Mouse (Mus musculus) stomach, embryonic 14.5 days (tissue): ENCODE data around the gene Itgbl1. TPM values are rescaled to one million over a fixed set of nuclear protein-coding genes. Genes with fewer than 3 reads are reported as not detected.
"Not testable (repeated sequence)": the region's sequence is repeated elsewhere in the genome, so short reads cannot be mapped to it uniquely, and the experiment has no call there.

Experiments
- ATAC-seq: fragments of 200-750 bp; cut with Nextera tagmentation; 2 replicates; pipeline ENCODE4 v1.8.0; 2017; ENCODE audit warnings: low read depth, moderate TSS enrichment; ENCODE audit not compliant: insufficient number of reproducible peaks, insufficient read depth, low FRiP score
- H3K27ac ChIP-seq: fragments of 300-500 bp; sonication (generic); 2 replicates; pipeline ENCODE4 v1.5.1; 2014; ENCODE audit warnings: mild to moderate bottlenecking, low read length, moderate library complexity, mixed read lengths
- H3K27me3 ChIP-seq: fragments of 300-500 bp; sonication (generic); 2 replicates; pipeline ENCODE4 v1.6.1; 2014; ENCODE audit warnings: low read length, control low read depth, mixed read lengths; ENCODE audit not compliant: control insufficient read depth, insufficient read depth
- H3K36me3 ChIP-seq: fragments of 300-500 bp; sonication (generic); 2 replicates; pipeline ENCODE4 v1.6.1; 2014; ENCODE audit warnings: mild to moderate bottlenecking, control low read depth, low read length, moderate library complexity, mixed read lengths; ENCODE audit not compliant: control insufficient read depth, insufficient read depth
- H3K4me1 ChIP-seq: fragments of 300-500 bp; sonication (generic); 2 replicates; pipeline ENCODE4 v1.6.1; 2014; ENCODE audit warnings: low read length, control low read depth, mixed read lengths; ENCODE audit not compliant: control insufficient read depth, insufficient read depth
- H3K4me2 ChIP-seq: fragments of 300-500 bp; sonication (generic); replicated peaks from 2 replicates; pipeline ENCODE4 v1.6.1; 2014; ENCODE audit warnings: low read depth, low read length, control low read depth
- H3K4me3 ChIP-seq: fragments of 300-500 bp; sonication (generic); 2 replicates; pipeline ENCODE4 v1.5.1; 2014; ENCODE audit warnings: low read depth, low read length, control low read depth
- H3K9ac ChIP-seq: fragments of 300-500 bp; sonication (generic); replicated peaks from 2 replicates; pipeline ENCODE4 v1.6.1; 2014; ENCODE audit warnings: low read depth, mild to moderate bottlenecking, control low read depth, low read length, moderate library complexity, mixed read lengths
- H3K9me3 ChIP-seq: fragments of 300-500 bp; sonication (generic); 2 replicates; pipeline ENCODE4 v1.6.1; 2016; ENCODE audit warnings: low read depth, low read length, control low read depth; ENCODE audit not compliant: control insufficient read depth
- WGBS: fragments of 180-500 bp; shearing (Covaris S2); extraction: QIAGEN DNeasy Blood & Tissue Kit; methylation state at CpG from one replicate; pipeline ENCODE4 v1.1.7; 2014; 5-methylcytosine and 5-hydroxymethylcytosine counted together
- polyA plus RNA-seq: library from polyadenylated mRNA; unstranded; fragments of >200 nt; fragmentation: Nextera tagmentation; extraction: Ambion mirVana; gene quantifications from 2 replicates; pipeline ENCODE4 v1.2.1, GENCODE M21; 2014

Itgbl1 gene
- polyA plus RNA-seq, result 0.30 and 0.31 TPM in 2 replicates

- Histone ChIP-seq H3K27me3 (no peaks in the 10 kb centered on the region), H3K4me1 (peaks cover 4% of the 10 kb centered on the region; the same call in 1 of the 2 replicates), H3K4me3 (no peak within 1 kb of the TSS), H3K4me2 (no peak within 1 kb of the TSS), H3K36me3 (no peaks in the 10 kb centered on the region), H3K27ac (no peak within 1 kb of the TSS), H3K9ac (no peak within 1 kb of the TSS), H3K9me3 (no peaks in the 10 kb centered on the region)
- ATAC-seq, result no peak
- 36% methylated on average over 7 of the region's 7 CpGs for WGBS
Measured at GRCm38 (mm10) chr14:123659921-123660385, at the start of gene Itgbl1. TSS of gene Itgbl1 (plus strand) at chr14:123659971.

DNA sequence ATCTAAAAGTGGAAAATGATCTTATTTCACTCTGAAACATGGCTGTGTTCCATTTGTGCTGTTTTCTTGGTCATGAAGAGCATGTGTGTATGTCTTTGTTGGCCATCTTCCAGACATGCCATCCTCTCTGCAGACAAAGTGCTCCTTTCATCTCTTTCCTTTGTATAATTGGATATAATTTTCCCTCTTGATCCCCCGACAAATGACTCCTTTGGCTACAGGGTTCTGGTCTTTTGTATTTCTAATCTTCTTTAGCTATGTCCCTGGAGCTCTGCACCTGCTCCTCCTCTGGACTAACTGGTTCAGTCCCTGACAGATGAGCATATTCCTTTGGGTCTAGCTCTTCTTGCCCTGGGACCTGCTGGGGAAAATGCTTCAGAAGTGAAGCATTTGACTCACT lies 36.8 kb upstream of the Itgbl1 start:
- 27% methylated on average over 1 of the region's 1 CpGs for WGBS
- no peak for ATAC-seq
- Histone ChIP-seq H3K9ac (no peak overlapping the region), H3K27me3 (no peaks in the 10 kb centered on the region), H3K4me2 (no peak overlapping the region), H3K27ac (no peak overlapping the region), H3K4me1 (no peaks in the 10 kb centered on the region), H3K9me3 (no peaks in the 10 kb centered on the region), H3K4me3 (no peak overlapping the region), H3K36me3 (no peaks in the 10 kb centered on the region)

DNA sequence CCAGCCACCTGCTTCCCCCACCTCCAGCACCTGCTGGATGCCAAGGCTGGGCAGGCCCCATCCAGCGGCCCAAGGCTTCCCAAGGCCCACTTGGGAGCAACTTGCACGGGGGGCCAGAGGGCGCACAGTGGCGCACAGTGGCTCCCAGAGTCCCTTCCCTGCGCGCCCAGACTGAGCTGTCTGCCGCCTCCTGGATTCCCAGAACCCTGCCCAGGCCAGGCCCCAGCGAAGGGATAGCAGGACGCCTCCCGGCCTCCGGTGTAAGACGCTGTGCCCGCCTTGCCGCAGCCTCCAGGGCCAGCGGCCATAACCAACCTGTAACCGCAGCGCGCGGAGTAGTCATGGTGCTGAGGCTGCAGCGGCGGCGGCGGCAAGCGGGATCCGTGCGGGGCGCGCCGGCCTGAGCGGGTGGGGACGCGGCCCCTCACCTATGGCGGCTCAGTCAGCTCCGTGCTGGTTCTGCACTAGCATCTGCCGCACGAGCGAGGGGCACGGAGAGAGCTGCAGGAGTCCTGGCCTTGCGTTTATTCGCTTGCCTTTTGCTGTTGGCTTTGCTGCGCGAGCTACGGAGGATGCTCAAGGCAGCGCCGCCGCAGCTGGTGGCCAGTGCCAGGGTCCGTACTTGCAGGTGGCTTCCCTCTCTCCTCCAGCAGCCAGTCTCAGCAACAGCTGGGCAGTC lies 33.1 kb upstream of the Itgbl1 start, which contains the start of gene Nalcn:
TSS of gene Nalcn (minus strand) at position 644 of the 679 bp plus-strand sequence.
- peak; percentile 75 for ATAC-seq
- WGBS, result under 1% methylated on average over 47 of the region's 47 CpGs
- Histone ChIP-seq H3K27me3 (no peaks in the 10 kb centered on the region), H3K27ac (no peak within 1 kb of the TSS; the same call in 1 of the 2 replicates), H3K4me1 (no peaks in the 10 kb centered on the region), H3K36me3 (no peaks in the 10 kb centered on the region), H3K9me3 (no peaks in the 10 kb centered on the region), H3K4me3 (peak within 1 kb of the TSS; percentile 43), H3K4me2 (peak within 1 kb of the TSS; percentile 82), H3K9ac (peak within 1 kb of the TSS; percentile 29; the same call in 1 of the 2 replicates)

DNA sequence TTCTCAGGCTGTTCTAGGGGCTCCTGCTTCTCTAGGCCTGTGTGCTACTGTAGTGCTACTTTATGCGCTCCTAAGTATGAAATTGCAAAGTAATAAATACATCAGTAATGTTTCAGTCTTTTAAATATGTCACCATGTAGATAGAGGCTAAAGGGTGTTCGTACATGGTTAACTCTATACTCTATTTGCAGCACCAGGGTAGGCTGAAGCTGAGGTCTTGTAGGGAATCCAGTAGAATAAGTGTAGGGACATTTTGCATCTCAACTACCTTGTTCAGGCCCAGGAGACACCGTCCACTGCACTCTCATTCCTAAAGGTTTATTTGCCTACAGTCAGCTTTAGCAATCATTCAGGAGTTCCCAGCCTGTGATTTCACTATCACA lies 32.6 kb upstream of the Itgbl1 start:
- H3K4me2 ChIP-seq, result peak overlapping the region; percentile 82
- no peak overlapping the region; the same call in 1 of the 2 replicates for H3K27ac ChIP-seq
- H3K9me3 ChIP-seq, result no peaks in the 10 kb centered on the region
- no peak overlapping the region for H3K9ac ChIP-seq
- H3K27me3 ChIP-seq, result no peaks in the 10 kb centered on the region
- peak overlapping the region; percentile 43 for H3K4me3 ChIP-seq
- 51% methylated on average over 3 of the region's 3 CpGs for WGBS
- no peak for ATAC-seq
- no peaks in the 10 kb centered on the region for H3K4me1 ChIP-seq
- no peaks in the 10 kb centered on the region for H3K36me3 ChIP-seq

DNA sequence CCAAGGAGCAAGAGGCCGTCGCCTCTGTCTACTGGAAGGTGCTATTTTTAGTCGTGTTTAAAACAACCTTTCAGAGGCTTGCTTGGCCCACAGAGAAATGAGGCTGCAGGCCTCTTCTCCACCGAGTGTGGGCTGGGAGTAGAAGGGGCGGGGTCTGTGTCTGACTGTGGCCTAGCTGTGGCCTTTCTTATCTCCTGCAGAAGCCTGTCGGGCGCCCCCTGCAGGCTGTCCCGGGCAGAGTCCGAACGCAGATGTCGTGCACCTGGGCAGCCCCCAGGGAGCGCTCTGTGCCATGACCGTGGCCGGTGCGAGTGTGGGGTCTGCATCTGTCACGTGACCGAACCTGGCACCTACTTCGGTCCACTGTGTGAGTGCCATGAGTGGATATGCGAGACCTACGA lies 1.3 kb downstream of the Itgbl1 start:
- H3K27ac ChIP-seq, result no peak overlapping the region
- H3K36me3 ChIP-seq, result no peaks in the 10 kb centered on the region
- no peak overlapping the region for H3K4me3 ChIP-seq
- ATAC-seq, result peak; percentile 88
- WGBS, result 17% methylated on average over 20 of the region's 20 CpGs
- no peaks in the 10 kb centered on the region for H3K9me3 ChIP-seq
- no peaks in the 10 kb centered on the region for H3K27me3 ChIP-seq
- H3K9ac ChIP-seq, result no peak overlapping the region
- no peak overlapping the region for H3K4me2 ChIP-seq
- peaks cover 4% of the 10 kb centered on the region; the same call in 1 of the 2 replicates for H3K4me1 ChIP-seq

DNA sequence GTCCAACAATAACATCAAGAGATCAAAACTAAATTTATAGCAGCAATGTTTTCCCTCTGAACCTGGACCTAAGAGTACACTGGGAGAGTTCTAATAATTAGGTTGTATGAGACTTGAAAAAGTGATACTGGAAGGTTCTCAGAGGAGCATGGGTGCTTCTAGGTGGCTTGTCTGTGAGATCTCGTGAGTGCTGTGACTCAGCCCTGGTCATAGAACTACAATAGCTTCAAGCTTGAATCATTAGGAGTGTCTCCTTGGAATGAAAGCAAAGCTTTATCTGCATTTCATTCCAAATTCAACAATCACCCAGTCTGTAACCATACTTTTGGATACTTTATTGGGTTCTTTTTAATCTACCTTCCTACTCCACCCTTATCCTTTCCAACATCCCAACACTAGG lies 2.6 kb downstream of the Itgbl1 start:
- H3K27ac ChIP-seq, result no peak overlapping the region
- no peak for ATAC-seq
- no peak overlapping the region for H3K9ac ChIP-seq
- 73% methylated on average over 1 of the region's 1 CpGs for WGBS
- no peaks in the 10 kb centered on the region for H3K27me3 ChIP-seq
- no peak overlapping the region for H3K4me3 ChIP-seq
- no peak overlapping the region for H3K4me2 ChIP-seq
- peaks cover 4% of the 10 kb centered on the region; the same call in 1 of the 2 replicates for H3K4me1 ChIP-seq
- H3K36me3 ChIP-seq, result no peaks in the 10 kb centered on the region
- H3K9me3 ChIP-seq, result no peaks in the 10 kb centered on the region

- no peak overlapping the region for H3K27ac ChIP-seq
- no peak overlapping the region for H3K4me3 ChIP-seq
- no peaks in the 10 kb centered on the region for H3K9me3 ChIP-seq
- H3K9ac ChIP-seq, result no peak overlapping the region
- H3K4me2 ChIP-seq, result no peak overlapping the region
- no peaks in the 10 kb centered on the region for H3K27me3 ChIP-seq
- no peak for ATAC-seq
- peaks cover 4% of the 10 kb centered on the region; the same call in 1 of the 2 replicates for H3K4me1 ChIP-seq
- H3K36me3 ChIP-seq, result no peaks in the 10 kb centered on the region
Measured at GRCm38 (mm10) chr14:123663206-123663605, 3.4 kb downstream of the Itgbl1 start.

DNA sequence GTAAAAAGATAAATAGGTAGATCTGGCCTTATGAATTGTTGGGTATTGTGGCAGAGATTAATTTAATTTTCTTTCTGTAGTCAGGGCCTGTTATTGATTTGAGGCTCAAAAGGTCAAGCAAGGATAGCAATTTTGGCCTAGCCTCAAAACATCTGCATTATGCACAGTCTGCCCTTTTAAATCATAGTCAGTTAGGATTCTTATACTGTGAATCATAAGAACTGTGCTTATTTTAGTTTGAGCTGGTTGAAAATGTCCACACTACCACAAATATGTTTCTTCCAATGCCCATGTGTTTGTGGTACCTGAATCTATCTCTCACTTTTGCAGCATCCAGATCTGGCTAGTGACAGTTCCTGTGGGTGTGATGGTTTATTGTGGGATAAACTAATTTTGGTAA lies 4.7 kb downstream of the Itgbl1 start:
- Histone ChIP-seq H3K4me3 (no peak overlapping the region), H3K9me3 (no peaks in the 10 kb centered on the region), H3K27ac (no peak overlapping the region), H3K27me3 (no peaks in the 10 kb centered on the region), H3K4me2 (no peak overlapping the region), H3K4me1 (peaks cover 4% of the 10 kb centered on the region; the same call in 1 of the 2 replicates), H3K36me3 (no peaks in the 10 kb centered on the region), H3K9ac (no peak overlapping the region)
- no peak for ATAC-seq

DNA sequence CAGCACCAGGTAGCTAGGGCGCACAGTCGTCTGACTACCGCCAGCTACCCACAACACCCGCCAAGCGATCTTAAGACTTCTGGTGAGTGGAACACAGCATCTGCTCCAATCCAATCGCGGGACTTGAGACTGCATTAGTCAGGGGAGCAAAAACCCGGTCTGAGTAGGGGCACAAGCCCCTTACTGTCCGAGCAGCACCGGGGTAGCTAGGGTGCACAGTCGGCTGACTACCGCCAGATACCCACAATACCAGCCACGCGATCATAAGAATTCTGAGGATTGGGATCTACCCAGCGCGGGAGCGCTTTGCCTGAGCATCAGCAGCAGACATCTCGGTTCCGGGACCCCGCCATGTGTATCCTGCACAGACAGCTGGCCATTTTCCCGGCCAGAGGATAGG lies 11.3 kb downstream of the Itgbl1 start:
- H3K4me3 ChIP-seq, H3K27ac ChIP-seq, H3K4me1 ChIP-seq, H3K36me3 ChIP-seq, H3K27me3 ChIP-seq, ATAC-seq, H3K4me2 ChIP-seq, H3K9ac ChIP-seq, H3K9me3 ChIP-seq: not testable (repeated sequence)
- WGBS, result 78% methylated on average over 21 of the region's 21 CpGs
